Mouse (Mus musculus): ENCODE measurements around the gene Mrap2. TPM values are rescaled to one million over a fixed set of nuclear protein-coding genes. Genes with fewer than 3 reads are reported as not detected.
A peak's percentile ranks its signal among the peaks of the same experiment; 100 is the strongest.
"Not testable (repeated sequence)": the region's sequence is repeated elsewhere in the genome, so short reads cannot be mapped to it uniquely, and the experiment has no call there.

The Mrap2 gene
- 0.10 and 0.23 TPM in 2 replicates for polyA plus RNA-seq (2015; fragmentation: Nextera tagmentation; extraction: Ambion mirVana)

DNA sequence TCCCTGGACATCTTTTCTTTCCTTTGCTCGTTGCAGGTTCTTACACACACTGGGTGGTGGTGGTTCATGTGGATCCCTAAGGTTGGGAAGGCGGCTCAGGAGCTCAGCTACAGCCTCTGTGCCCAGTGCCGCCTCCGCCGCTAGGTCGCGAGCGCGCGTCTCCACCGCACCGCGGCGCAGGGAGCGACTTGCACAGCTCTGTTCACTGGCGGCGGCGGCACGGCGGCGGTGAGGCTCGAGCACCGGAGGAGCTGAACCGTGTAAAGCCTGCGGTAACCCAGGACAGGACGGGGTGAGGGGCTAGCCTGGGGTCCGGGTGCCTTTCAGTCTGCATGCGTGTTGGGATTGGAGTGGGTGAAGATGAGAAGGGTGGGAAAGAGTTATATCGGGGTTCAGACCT, at the start of gene Mrap2:
Gene Mrap2 (plus strand): TSS at position 201 of the 400 bp plus-strand sequence.
- 1% methylated on average over 29 of the region's 29 CpGs for WGBS
- H3K4me1 ChIP-seq, result peaks cover 16% of the 10 kb centered on the region

DNA sequence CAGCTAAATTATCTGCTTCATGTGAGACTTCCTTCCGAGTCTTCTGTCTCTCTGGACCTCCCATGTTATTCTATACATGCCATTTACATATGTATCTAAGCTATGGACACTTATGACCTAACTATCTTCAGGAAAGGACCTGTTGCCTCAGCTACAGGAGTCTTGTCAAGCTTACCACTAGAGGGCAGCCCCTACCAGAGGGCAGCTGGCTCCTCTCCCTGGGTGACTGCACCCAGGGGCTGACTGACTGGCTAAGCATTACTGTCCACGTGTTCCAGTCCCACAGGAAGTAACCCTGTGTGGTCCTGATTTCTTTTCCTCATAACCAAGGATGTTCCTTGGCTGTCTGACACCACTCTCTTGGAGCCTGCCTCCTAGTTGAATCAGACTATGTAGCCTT, 46.1 kb upstream of the Mrap2 start:
- no peak overlapping the region for H3K9ac ChIP-seq
- no peaks in the 10 kb centered on the region for H3K9me3 ChIP-seq (replicated peaks)
- H3K4me1 ChIP-seq, result no peaks in the 10 kb centered on the region
- H3K4me3 ChIP-seq (replicated peaks), result no peak overlapping the region
- H3K36me3 ChIP-seq, result no peaks in the 10 kb centered on the region
- WGBS, result 51% methylated on average over 2 of the region's 2 CpGs
- H3K27ac ChIP-seq, result no peak overlapping the region
- no peak for ATAC-seq (replicated peaks; ENCODE audit: low FRiP score)
- H3K4me2 ChIP-seq, result no peak overlapping the region
- H3K27me3 ChIP-seq, result no peaks in the 10 kb centered on the region

More for the DNA sequence above, at the start of gene Mrap2:
- Histone ChIP-seq H3K9ac (no peak within 1 kb of the TSS), H3K9me3 (replicated peaks) (no peaks in the 10 kb centered on the region), H3K27me3 (peaks cover 40% of the 10 kb centered on the region), H3K4me2 (peak within 1 kb of the TSS; percentile 65), H3K4me3 (replicated peaks) (peak within 1 kb of the TSS; percentile 33), H3K36me3 (no peaks in the 10 kb centered on the region), H3K27ac (no peak within 1 kb of the TSS)
- ATAC-seq (replicated peaks; ENCODE audit: low FRiP score), result peak; percentile 87

GRCm38 (mm10) chr9:87115019-87115418, 29.1 kb upstream of the Mrap2 start:
- no peak for ATAC-seq (replicated peaks; ENCODE audit: low FRiP score)

GRCm38 (mm10) chr9:87115456-87115931, 28.6 kb upstream of the Mrap2 start:
- H3K4me2 ChIP-seq, result no peak overlapping the region
- no peaks in the 10 kb centered on the region for H3K9me3 ChIP-seq (replicated peaks)
- no peaks in the 10 kb centered on the region for H3K4me1 ChIP-seq
- ATAC-seq (replicated peaks; ENCODE audit: low FRiP score), result no peak
- H3K9ac ChIP-seq, result no peak overlapping the region
- no peak overlapping the region for H3K4me3 ChIP-seq (replicated peaks)
- no peaks in the 10 kb centered on the region for H3K36me3 ChIP-seq
- 61% methylated on average over 6 of the region's 6 CpGs for WGBS
- H3K27me3 ChIP-seq, result no peaks in the 10 kb centered on the region
- H3K27ac ChIP-seq, result no peak overlapping the region

More at GRCm38 (mm10) chr9:87115019-87115418, 29.1 kb upstream of the Mrap2 start:
- Histone ChIP-seq H3K4me3 (replicated peaks) (no peak overlapping the region), H3K9ac (no peak overlapping the region), H3K4me1 (no peaks in the 10 kb centered on the region), H3K27ac (no peak overlapping the region), H3K4me2 (no peak overlapping the region), H3K36me3 (no peaks in the 10 kb centered on the region), H3K27me3 (no peaks in the 10 kb centered on the region), H3K9me3 (replicated peaks) (no peaks in the 10 kb centered on the region)
- 70% methylated on average over 5 of the region's 5 CpGs for WGBS

GRCm38 (mm10) chr9:87115978-87116377, 28.1 kb upstream of the Mrap2 start:
- Histone ChIP-seq H3K27ac (no peak overlapping the region), H3K9ac (no peak overlapping the region), H3K4me1 (no peaks in the 10 kb centered on the region), H3K36me3 (no peaks in the 10 kb centered on the region), H3K9me3 (replicated peaks) (no peaks in the 10 kb centered on the region), H3K4me3 (replicated peaks) (no peak overlapping the region), H3K4me2 (no peak overlapping the region), H3K27me3 (no peaks in the 10 kb centered on the region)
- ATAC-seq (replicated peaks; ENCODE audit: low FRiP score), result no peak
- 69% methylated on average over 1 of the region's 1 CpGs for WGBS

DNA sequence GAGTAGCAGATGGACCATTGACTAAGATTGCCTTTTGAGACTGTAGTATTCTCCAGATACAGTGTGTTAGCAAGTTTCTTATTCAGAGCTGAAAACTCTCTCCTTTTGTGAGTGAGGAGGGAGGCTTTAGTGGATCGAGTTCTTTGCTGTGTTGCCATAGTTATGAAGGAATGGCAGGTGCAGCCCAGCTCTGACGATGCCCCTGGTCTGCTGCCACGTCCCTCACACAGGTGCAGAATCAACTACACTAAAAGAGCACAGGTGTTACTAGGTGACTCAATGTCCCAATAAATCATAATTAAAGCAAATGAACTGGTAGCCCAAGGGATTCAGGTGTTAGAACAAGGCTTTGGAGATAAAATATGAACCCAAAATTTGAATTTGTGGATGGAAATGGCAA, 25.1 kb upstream of the Mrap2 start:
- Histone ChIP-seq H3K4me2 (no peak overlapping the region), H3K27ac (no peak overlapping the region), H3K9ac (no peak overlapping the region), H3K4me3 (replicated peaks) (no peak overlapping the region), H3K9me3 (replicated peaks) (no peaks in the 10 kb centered on the region), H3K27me3 (no peaks in the 10 kb centered on the region), H3K4me1 (no peaks in the 10 kb centered on the region), H3K36me3 (no peaks in the 10 kb centered on the region)
- no peak for ATAC-seq (replicated peaks; ENCODE audit: low FRiP score)
- WGBS, result 71% methylated on average over 3 of the region's 3 CpGs

DNA sequence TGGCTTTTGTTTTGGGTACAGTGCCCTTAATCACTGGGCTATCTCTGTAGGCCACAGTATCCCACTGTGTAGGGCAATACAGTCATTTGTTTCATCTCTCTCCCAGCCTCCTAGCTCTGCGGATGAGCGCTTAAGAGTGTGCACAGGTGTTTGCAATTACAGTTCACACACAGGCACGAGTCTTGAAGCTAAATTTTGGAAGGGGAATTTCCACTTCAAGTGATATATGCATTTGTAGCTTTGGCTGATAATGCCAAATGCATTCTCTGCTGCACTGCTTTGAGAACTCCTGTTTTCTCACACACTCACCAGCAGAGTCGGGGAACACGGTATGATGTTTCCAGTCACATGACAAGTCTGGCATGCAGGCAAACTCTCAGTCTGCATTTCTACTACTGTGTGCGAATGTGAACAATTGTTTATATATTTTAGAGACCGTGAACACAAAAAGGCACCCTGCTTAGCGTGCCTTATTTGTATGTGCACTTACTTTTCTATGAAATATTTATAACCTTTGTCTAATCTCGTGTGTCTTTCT, 22.1 kb upstream of the Mrap2 start:
- Histone ChIP-seq H3K4me3 (replicated peaks) (no peak overlapping the region), H3K27ac (no peak overlapping the region), H3K27me3 (no peaks in the 10 kb centered on the region), H3K4me2 (no peak overlapping the region), H3K4me1 (no peaks in the 10 kb centered on the region), H3K9ac (no peak overlapping the region), H3K9me3 (replicated peaks) (no peaks in the 10 kb centered on the region), H3K36me3 (no peaks in the 10 kb centered on the region)
- 60% methylated on average over 9 of the region's 9 CpGs for WGBS
- ATAC-seq (replicated peaks; ENCODE audit: low FRiP score), result no peak

DNA sequence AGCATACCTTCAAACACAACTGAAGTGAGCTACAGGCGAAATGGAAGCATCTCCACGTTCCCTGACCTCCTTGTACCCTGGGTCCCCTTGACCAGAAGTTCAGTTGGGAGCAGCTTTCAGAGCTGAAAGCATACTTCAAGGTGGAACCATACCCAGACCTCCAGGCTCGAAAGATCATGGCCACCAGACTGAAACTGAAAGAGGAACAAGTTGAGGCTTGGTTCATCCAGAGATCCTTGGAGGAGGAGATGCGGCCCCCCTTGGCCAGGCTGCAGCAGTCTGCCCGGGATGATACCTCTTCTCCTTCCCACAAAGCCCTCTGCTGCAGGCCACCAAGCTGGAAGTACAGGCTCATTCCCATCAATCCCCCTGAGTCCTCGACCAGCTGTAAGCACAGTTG, 17.1 kb upstream of the Mrap2 start:
- H3K4me3 ChIP-seq (replicated peaks); ATAC-seq (replicated peaks; ENCODE audit: low FRiP score); H3K4me1 ChIP-seq; H3K27ac ChIP-seq; H3K4me2 ChIP-seq; H3K9me3 ChIP-seq (replicated peaks); H3K36me3 ChIP-seq; H3K27me3 ChIP-seq; H3K9ac ChIP-seq: not testable (repeated sequence)
- WGBS, result 79% methylated on average over 6 of the region's 6 CpGs

DNA sequence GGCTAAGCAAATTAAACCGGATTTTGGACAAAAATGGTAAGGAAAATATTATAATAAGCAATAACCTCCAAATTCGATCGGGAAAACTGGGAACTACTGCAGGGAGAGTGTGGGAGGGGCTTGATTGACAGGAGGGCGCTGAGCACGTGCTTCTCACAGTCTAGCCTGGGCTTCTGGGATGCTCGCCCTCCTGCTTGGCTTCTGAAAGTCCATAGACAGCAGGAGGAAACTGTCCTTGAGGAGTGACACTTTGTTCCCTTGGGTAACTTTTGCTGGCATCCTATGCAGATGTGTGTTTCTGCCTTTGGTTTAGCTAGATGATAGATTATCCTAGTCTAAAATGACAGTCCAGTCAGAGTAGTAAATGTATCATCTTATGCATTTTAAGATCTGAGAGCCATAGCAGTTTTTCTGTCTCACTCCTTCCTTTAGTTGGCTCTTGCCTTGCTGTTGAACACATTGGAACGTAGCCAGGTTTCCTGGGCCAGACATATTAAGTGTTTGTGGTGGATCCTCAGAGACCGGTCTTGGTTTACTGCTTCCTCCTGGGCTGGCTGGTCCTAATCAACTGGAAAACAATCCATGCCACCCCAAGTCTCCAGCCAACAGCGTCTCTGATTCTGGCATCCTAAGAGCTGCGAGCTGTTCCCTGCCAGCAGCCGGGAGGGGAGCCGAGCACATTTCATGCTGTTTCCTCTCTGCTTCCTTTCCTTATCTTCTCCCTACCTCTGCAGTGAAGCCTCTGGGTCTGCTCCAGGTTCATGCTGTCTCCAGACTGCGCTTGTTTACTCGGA, 8.1 kb upstream of the Mrap2 start:
- WGBS, result 64% methylated on average over 14 of the region's 14 CpGs

DNA sequence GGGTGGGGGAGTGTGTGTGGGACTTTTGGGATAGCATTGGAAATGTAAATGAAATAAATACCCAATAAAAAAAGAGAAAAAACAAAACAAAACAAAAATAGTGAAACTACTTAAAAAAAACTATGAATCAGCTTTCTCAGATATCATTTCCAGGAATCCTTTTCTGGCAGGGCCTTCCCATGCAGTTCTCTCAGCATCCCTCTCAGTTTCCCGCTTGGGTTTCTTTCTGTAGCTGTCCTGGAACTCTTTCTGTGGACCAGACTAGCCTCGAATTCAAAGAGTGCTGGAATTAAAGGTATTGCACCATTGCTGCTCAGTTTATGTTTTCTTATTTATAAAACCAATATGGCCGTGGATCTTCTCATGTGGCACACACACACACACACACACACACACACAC, 1.0 kb upstream of the Mrap2 start:
- Histone ChIP-seq H3K4me2 (no peak overlapping the region), H3K36me3 (no peaks in the 10 kb centered on the region), H3K9me3 (replicated peaks) (no peaks in the 10 kb centered on the region), H3K4me3 (replicated peaks) (no peak overlapping the region), H3K27ac (no peak overlapping the region), H3K4me1 (peaks cover 16% of the 10 kb centered on the region), H3K9ac (no peak overlapping the region), H3K27me3 (peaks cover 41% of the 10 kb centered on the region)
- ATAC-seq (replicated peaks; ENCODE audit: low FRiP score), result no peak
- 82% methylated on average over 3 of the region's 3 CpGs for whole genome bisulfite sequencing

More for the DNA sequence above, 8.1 kb upstream of the Mrap2 start:
- H3K4me2 ChIP-seq, result no peak overlapping the region
- ATAC-seq (replicated peaks; ENCODE audit: low FRiP score), result no peak
- no peaks in the 10 kb centered on the region for H3K4me1 ChIP-seq
- H3K9me3 ChIP-seq (replicated peaks), result no peaks in the 10 kb centered on the region
- H3K4me3 ChIP-seq (replicated peaks), result no peak overlapping the region
- 0 out of 2 replicates have a peak, but pooled peaks cover 5% of the 10 kb centered on the region for H3K27me3 ChIP-seq
- H3K27ac ChIP-seq, result no peak overlapping the region
- H3K9ac ChIP-seq, result no peak overlapping the region
- no peaks in the 10 kb centered on the region for H3K36me3 ChIP-seq

GRCm38 (mm10) chr9:87144532-87144931, 426 bp downstream of the Mrap2 start:
- under 1% methylated on average over 19 of the region's 19 CpGs for WGBS
- H3K4me3 ChIP-seq (replicated peaks), result peak overlapping the region; percentile 33
- H3K36me3 ChIP-seq, result no peaks in the 10 kb centered on the region
- H3K4me1 ChIP-seq, result peaks cover 16% of the 10 kb centered on the region
- H3K9ac ChIP-seq, result no peak overlapping the region
- no peak overlapping the region for H3K27ac ChIP-seq
- H3K27me3 ChIP-seq, result peaks cover 36% of the 10 kb centered on the region
- ATAC-seq (replicated peaks; ENCODE audit: low FRiP score), result peak; percentile 38
- peak overlapping the region; percentile 65 for H3K4me2 ChIP-seq
- no peaks in the 10 kb centered on the region for H3K9me3 ChIP-seq (replicated peaks)

GRCm38 (mm10) chr9:87145180-87145579, 1.1 kb downstream of the Mrap2 start:
- 2% methylated on average over 15 of the region's 15 CpGs for WGBS
- Histone ChIP-seq H3K4me1 (peaks cover 16% of the 10 kb centered on the region), H3K4me2 (peak overlapping the region; percentile 65), H3K9me3 (replicated peaks) (no peaks in the 10 kb centered on the region), H3K36me3 (no peaks in the 10 kb centered on the region), H3K9ac (no peak overlapping the region), H3K27me3 (peaks cover 36% of the 10 kb centered on the region), H3K27ac (no peak overlapping the region), H3K4me3 (replicated peaks) (peak overlapping the region; percentile 33)
- no peak for ATAC-seq (replicated peaks; ENCODE audit: low FRiP score)

Data from kidney, embryonic 15.5 days (tissue).